In the genomic region with DNA sequence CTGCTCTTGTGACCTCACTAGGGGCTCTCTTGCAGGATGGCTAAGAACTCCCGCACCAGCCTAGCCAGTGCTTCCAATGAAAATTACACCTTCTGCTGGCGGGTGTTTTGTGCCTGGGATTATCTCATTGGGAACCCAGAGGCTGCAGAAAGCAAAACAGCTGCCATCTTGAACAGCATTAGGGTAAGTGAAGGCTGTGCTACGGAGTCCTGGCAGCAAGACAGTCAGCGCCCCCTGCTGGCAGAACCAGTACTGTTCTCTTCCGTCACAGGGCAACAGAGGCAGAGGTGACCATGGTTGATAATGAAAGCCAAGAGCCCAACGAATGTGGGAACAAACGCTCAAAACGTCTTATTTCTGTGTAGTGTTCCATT, we compare ENCODE assay signal across 8 mouse cellular contexts. TPM values are rescaled to one million over a fixed set of nuclear protein-coding genes. Genes with fewer than 3 reads are reported as not detected.
DNase-seq lines count a peak whose midpoint lies in the region; ATAC-seq and TF ChIP-seq lines count a peak whose summit lies in the region.

No protein-coding gene starts in this region.

- no peaks in the 10 kb centered on the region for H3K4me1 ChIP-seq in lung, embryonic 14.5 days (ENCODE audit: insufficient read depth)

- no peaks in the 10 kb centered on the region for H3K36me3 ChIP-seq in lung, embryonic 14.5 days (ENCODE audit: insufficient read depth)

- no peak overlapping the region for H3K9ac ChIP-seq in lung, embryonic 14.5 days

- peak; percentile 37 to 76 for DNase-seq in adrenal gland, adult 18-20 months (ENCODE audit: low spot score in 2 of 2)
- DNase-seq in adrenal gland, adult 8-10 months = no peak
- peak; percentile 39 for DNase-seq in urinary bladder, postnatal 14 days (ENCODE audit: low spot score)
- DNase-seq in urinary bladder, postnatal 4 days (ENCODE audit: low spot score in 2 of 2) = no peak
- DNase-seq in embryo, embryonic 10.5 days (ENCODE audit: low spot score) = peak; percentile 65
- DNase-seq in induced T-regulatory cell, adult 2 months (ENCODE audit: low read depth) = peak; percentile 85
- peak; percentile 62 for DNase-seq in lung, embryonic 14.5 days
- DNase-seq in spleen, adult 18-20 months = peak; percentile 40 to 63

- no peak overlapping the region for H3K4me2 ChIP-seq in lung, embryonic 14.5 days

- H3K9me3 ChIP-seq in lung, embryonic 14.5 days (ENCODE audit: low read depth, low read length) = no peaks in the 10 kb centered on the region

- no peak overlapping the region for H3K4me3 ChIP-seq in lung, embryonic 14.5 days (ENCODE audit: low read depth, low read length)

- TF ChIP-seq CTCF in lung, embryonic 14.5 days (IDR thresholded peaks at IDR 0.05; ENCODE audit: low read depth) = peak; percentile 75

- ATAC-seq in lung, embryonic 14.5 days (ENCODE audit: insufficient read depth) = no peak

- no peaks in the 10 kb centered on the region for H3K27me3 ChIP-seq in lung, embryonic 14.5 days (ENCODE audit: insufficient read depth, low read length)

- 54% methylated on average over 8 of the region's 8 CpGs for WGBS in lung, embryonic 14.5 days

- no peak overlapping the region for H3K27ac ChIP-seq in lung, embryonic 14.5 days (ENCODE audit: low read depth)

RNA-seq across cellular contexts. Expression of a gene that starts 15.2 kb away (rescaled TPM):
- total RNA-seq in adrenal gland, adult 18-20 months (2021) = under 1 TPM; 0.10 to 0.13 TPM
- total RNA-seq in adrenal gland, adult 8-10 months (2022) = under 1 TPM; 0.07 to 0.31 (median 0.14) TPM
- 0.09 and 0.13 TPM in 2 replicates for polyA plus RNA-seq in lung, embryonic 14.5 days (2014; fragmentation: Nextera tagmentation; extraction: Ambion mirVana)

RNA-seq across cellular contexts. Expression of a gene that starts 31.9 kb away (rescaled TPM):
- 10 to 100 TPM; 22.9 to 26.0 TPM for total RNA-seq in adrenal gland, adult 18-20 months (2021)
- total RNA-seq in adrenal gland, adult 8-10 months (2022) = 10 to 100 TPM; 19.3 to 53.7 (median 29.3) TPM
- 13.3 and 14.1 TPM in 2 replicates for polyA plus RNA-seq in lung, embryonic 14.5 days (2014; fragmentation: Nextera tagmentation; extraction: Ambion mirVana)

Comparison
In these comparisons a context has a peak if more than half of its experiments do, and no peak if none do; other contexts are left out.
1. DNase-seq: peak in adrenal gland, adult 18-20 months (2 of 2), urinary bladder, postnatal 14 days (single experiment), embryo, embryonic 10.5 days (single experiment), induced T-regulatory cell, adult 2 months (single experiment), lung, embryonic 14.5 days (single experiment) and spleen, adult 18-20 months (2 of 2); none in adrenal gland, adult 8-10 months (single experiment) and urinary bladder, postnatal 4 days (0 of 2).